Mouse (Mus musculus) brain, embryonic 14.5 days (tissue): ENCODE measurements around the gene Amdhd2.

Experiments
- CTCF ChIP-seq: fragments of 200-500 bp; IDR thresholded peaks from 2 replicates; pipeline ENCODE4 v1.5.1; 2012; ENCODE audit warnings: inconsistent platforms, mild to moderate bottlenecking, moderate library complexity, borderline replicate concordance; ENCODE audit not compliant: insufficient read depth, insufficient read length; ENCODE audit errors: extremely low read depth
- POLR2A ChIP-seq: fragments of 200-500 bp; IDR thresholded peaks from 2 replicates; pipeline ENCODE4 v1.6.1; 2012; ENCODE audit warnings: mild to moderate bottlenecking, inconsistent platforms, borderline replicate concordance; ENCODE audit not compliant: poor library complexity, insufficient read depth, insufficient read length, severe bottlenecking; ENCODE audit errors: extremely low read depth

DNA sequence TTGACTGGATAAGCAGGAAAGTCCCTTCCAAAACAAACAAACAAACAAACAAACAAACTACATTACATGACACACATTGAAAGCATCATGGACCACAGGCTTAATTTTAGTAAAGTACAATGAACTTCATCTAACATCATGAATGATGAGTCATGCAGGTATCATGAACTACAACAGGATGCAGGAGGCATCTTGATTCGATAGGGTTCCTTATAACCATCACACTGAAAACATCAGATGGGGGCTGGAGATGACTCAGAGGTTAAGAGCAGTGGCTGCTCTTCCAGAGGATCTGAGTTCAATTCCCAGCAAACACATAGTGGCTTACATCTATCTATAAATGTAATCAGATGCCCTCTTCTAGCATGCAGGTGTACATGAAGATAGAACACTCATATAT lies 36.0 kb downstream of the Amdhd2 start:
- no peak for TF ChIP-seq CTCF
- no peak for TF ChIP-seq POLR2A
